Mouse (Mus musculus): Measurements from ENCODE around the gene Marveld3. TPM values are rescaled to one million over a fixed set of nuclear protein-coding genes. Genes with fewer than 3 reads are reported as not detected.

Gene Marveld3
- 3.9 and 4.0 TPM in 2 replicates for polyA plus RNA-seq (2015; fragmentation: Nextera tagmentation; extraction: Ambion mirVana)

DNA sequence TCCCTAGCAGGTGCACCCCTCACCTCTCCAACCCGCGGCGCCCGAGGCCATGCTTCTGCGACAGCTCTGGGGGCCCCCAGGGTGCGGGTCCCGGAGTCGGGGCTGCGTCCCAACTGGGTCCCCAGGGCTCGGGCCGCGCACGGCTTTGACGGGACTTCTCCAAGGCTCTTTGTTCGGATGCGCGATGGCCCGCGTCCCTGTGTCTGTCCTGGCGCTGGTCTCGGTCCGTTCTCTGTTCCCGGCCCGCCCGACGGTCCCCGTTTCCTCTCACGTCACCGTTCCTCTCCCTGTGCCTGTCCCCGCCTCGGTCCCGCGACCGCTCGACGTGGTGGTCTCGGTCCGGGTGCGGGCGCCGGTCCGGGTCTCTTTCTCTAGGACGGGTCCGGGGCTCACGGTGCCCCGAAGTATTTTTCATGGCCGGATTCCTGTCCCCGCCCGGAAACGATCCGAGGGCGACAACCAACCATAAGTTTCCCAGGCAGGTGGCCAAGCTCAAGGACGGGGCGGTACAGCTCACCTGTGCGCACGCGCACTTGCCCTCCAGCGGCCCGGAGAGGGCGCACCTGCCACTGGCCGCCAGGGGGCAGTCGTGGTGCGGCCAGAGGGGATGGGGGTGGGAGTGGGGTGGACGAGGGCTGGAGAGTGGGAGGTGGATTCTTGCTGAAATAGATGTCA lies at the start of gene Marveld3:
Gene Marveld3 (minus strand): TSS at position 511 of the 675 bp plus-strand sequence.
- Histone ChIP-seq H3K9me3 (ENCODE audit: low read length) (no peaks in the 10 kb centered on the region), H3K27me3 (ENCODE audit: insufficient read depth, low read length) (peaks cover 28% of the 10 kb centered on the region), H3K4me3 (ENCODE audit: low read length) (peak within 1 kb of the TSS; percentile 56), H3K36me3 (ENCODE audit: insufficient read depth, low read length) (no peaks in the 10 kb centered on the region), H3K27ac (ENCODE audit: low read length) (no peak within 1 kb of the TSS), H3K4me2 (replicated peaks; ENCODE audit: low read depth, low read length) (peak within 1 kb of the TSS; percentile 75), H3K4me1 (ENCODE audit: insufficient read depth, low read length) (peaks cover 17% of the 10 kb centered on the region), H3K9ac (replicated peaks; ENCODE audit: low read length) (peak within 1 kb of the TSS; percentile 58)
- peak; percentile 60 for ATAC-seq (ENCODE audit: low FRiP score, low TSS enrichment)
- WGBS: 2% methylated on average over 62 of the region's 64 CpGs

- Histone ChIP-seq H3K36me3 (ENCODE audit: insufficient read depth, low read length) (no peaks in the 10 kb centered on the region), H3K9ac (replicated peaks; ENCODE audit: low read length) (no peak overlapping the region), H3K9me3 (ENCODE audit: low read length) (no peaks in the 10 kb centered on the region), H3K4me2 (replicated peaks; ENCODE audit: low read depth, low read length) (no peak overlapping the region), H3K4me1 (ENCODE audit: insufficient read depth, low read length) (no peaks in the 10 kb centered on the region), H3K4me3 (ENCODE audit: low read length) (no peak overlapping the region), H3K27me3 (ENCODE audit: insufficient read depth, low read length) (no peaks in the 10 kb centered on the region), H3K27ac (ENCODE audit: low read length) (no peak overlapping the region)
- 35% methylated on average over 5 of the region's 5 CpGs for WGBS
- ATAC-seq (ENCODE audit: low FRiP score, low TSS enrichment): no peak
Measured at GRCm38 (mm10) chr8:110010868-110011267, 48.9 kb upstream of the Marveld3 start.

- no peak overlapping the region for H3K4me3 ChIP-seq (ENCODE audit: low read length)
- WGBS: 70% methylated on average over 8 of the region's 8 CpGs
Measured at GRCm38 (mm10) chr8:110008995-110009446, 47.0 kb upstream of the Marveld3 start.

GRCm38 (mm10) chr8:110008228-110008994 lies 46.4 kb upstream of the Marveld3 start:
- H3K4me3 ChIP-seq (ENCODE audit: low read length): no peak overlapping the region
- 87% methylated on average over 26 of the region's 26 CpGs for WGBS
- no peaks in the 10 kb centered on the region for H3K4me1 ChIP-seq (ENCODE audit: insufficient read depth, low read length)
- H3K4me2 ChIP-seq (replicated peaks; ENCODE audit: low read depth, low read length): no peak overlapping the region
- no peaks in the 10 kb centered on the region for H3K27me3 ChIP-seq (ENCODE audit: insufficient read depth, low read length)
- H3K36me3 ChIP-seq (ENCODE audit: insufficient read depth, low read length): no peaks in the 10 kb centered on the region
- H3K9me3 ChIP-seq (ENCODE audit: low read length): no peaks in the 10 kb centered on the region
- no peak for ATAC-seq (ENCODE audit: low FRiP score, low TSS enrichment)
- no peak overlapping the region for H3K9ac ChIP-seq (replicated peaks; ENCODE audit: low read length)
- H3K27ac ChIP-seq (ENCODE audit: low read length): no peak overlapping the region

More at GRCm38 (mm10) chr8:110008995-110009446, 47.0 kb upstream of the Marveld3 start:
- no peaks in the 10 kb centered on the region for H3K4me1 ChIP-seq (ENCODE audit: insufficient read depth, low read length)
- no peaks in the 10 kb centered on the region for H3K27me3 ChIP-seq (ENCODE audit: insufficient read depth, low read length)
- H3K36me3 ChIP-seq (ENCODE audit: insufficient read depth, low read length): no peaks in the 10 kb centered on the region
- no peak overlapping the region for H3K9ac ChIP-seq (replicated peaks; ENCODE audit: low read length)
- ATAC-seq (ENCODE audit: low FRiP score, low TSS enrichment): no peak
- no peak overlapping the region for H3K27ac ChIP-seq (ENCODE audit: low read length)
- H3K9me3 ChIP-seq (ENCODE audit: low read length): no peaks in the 10 kb centered on the region
- no peak overlapping the region for H3K4me2 ChIP-seq (replicated peaks; ENCODE audit: low read depth, low read length)

- Histone ChIP-seq H3K9ac (replicated peaks; ENCODE audit: low read length) (no peak overlapping the region), H3K27ac (ENCODE audit: low read length) (no peak overlapping the region), H3K36me3 (ENCODE audit: insufficient read depth, low read length) (no peaks in the 10 kb centered on the region), H3K4me3 (ENCODE audit: low read length) (no peak overlapping the region), H3K27me3 (ENCODE audit: insufficient read depth, low read length) (no peaks in the 10 kb centered on the region), H3K4me1 (ENCODE audit: insufficient read depth, low read length) (no peaks in the 10 kb centered on the region), H3K9me3 (ENCODE audit: low read length) (no peaks in the 10 kb centered on the region), H3K4me2 (replicated peaks; ENCODE audit: low read depth, low read length) (no peak overlapping the region)
- 60% methylated on average over 17 of the region's 17 CpGs for WGBS
- ATAC-seq (ENCODE audit: low FRiP score, low TSS enrichment): no peak
Measured at GRCm38 (mm10) chr8:110006312-110007023, 44.5 kb upstream of the Marveld3 start.

- H3K27ac ChIP-seq (ENCODE audit: low read length): no peak overlapping the region
- no peak overlapping the region for H3K4me3 ChIP-seq (ENCODE audit: low read length)
- H3K4me2 ChIP-seq (replicated peaks; ENCODE audit: low read depth, low read length): no peak overlapping the region
- H3K36me3 ChIP-seq (ENCODE audit: insufficient read depth, low read length): no peaks in the 10 kb centered on the region
- ATAC-seq (ENCODE audit: low FRiP score, low TSS enrichment): no peak
- H3K4me1 ChIP-seq (ENCODE audit: insufficient read depth, low read length): no peaks in the 10 kb centered on the region
- no peak overlapping the region for H3K9ac ChIP-seq (replicated peaks; ENCODE audit: low read length)
- H3K9me3 ChIP-seq (ENCODE audit: low read length): no peaks in the 10 kb centered on the region
- H3K27me3 ChIP-seq (ENCODE audit: insufficient read depth, low read length): no peaks in the 10 kb centered on the region
- WGBS: 74% methylated on average over 5 of the region's 5 CpGs
Measured at GRCm38 (mm10) chr8:110004300-110004699, 42.3 kb upstream of the Marveld3 start.

- H3K4me3 ChIP-seq (ENCODE audit: low read length): no peak overlapping the region
- H3K36me3 ChIP-seq (ENCODE audit: insufficient read depth, low read length): no peaks in the 10 kb centered on the region
- H3K4me1 ChIP-seq (ENCODE audit: insufficient read depth, low read length): no peaks in the 10 kb centered on the region
- no peaks in the 10 kb centered on the region for H3K27me3 ChIP-seq (ENCODE audit: insufficient read depth, low read length)
- no peak overlapping the region for H3K27ac ChIP-seq (ENCODE audit: low read length)
- H3K9me3 ChIP-seq (ENCODE audit: low read length): no peaks in the 10 kb centered on the region
- WGBS: 40% methylated on average over 9 of the region's 9 CpGs
- H3K4me2 ChIP-seq (replicated peaks; ENCODE audit: low read depth, low read length): no peak overlapping the region
- no peak for ATAC-seq (ENCODE audit: low FRiP score, low TSS enrichment)
- no peak overlapping the region for H3K9ac ChIP-seq (replicated peaks; ENCODE audit: low read length)
Measured at GRCm38 (mm10) chr8:110002953-110003352, 41.0 kb upstream of the Marveld3 start.

GRCm38 (mm10) chr8:109999974-110000373 lies 38.0 kb upstream of the Marveld3 start:
- Histone ChIP-seq H3K36me3 (ENCODE audit: insufficient read depth, low read length) (no peaks in the 10 kb centered on the region), H3K27me3 (ENCODE audit: insufficient read depth, low read length) (0 out of 2 replicates have a peak, but pooled peaks cover 3% of the 10 kb centered on the region), H3K9ac (replicated peaks; ENCODE audit: low read length) (no peak overlapping the region), H3K4me1 (ENCODE audit: insufficient read depth, low read length) (no peaks in the 10 kb centered on the region), H3K4me3 (ENCODE audit: low read length) (no peak overlapping the region), H3K9me3 (ENCODE audit: low read length) (no peaks in the 10 kb centered on the region), H3K4me2 (replicated peaks; ENCODE audit: low read depth, low read length) (no peak overlapping the region), H3K27ac (ENCODE audit: low read length) (no peak overlapping the region)
- ATAC-seq (ENCODE audit: low FRiP score, low TSS enrichment): no peak
- 79% methylated on average over 10 of the region's 10 CpGs for WGBS

GRCm38 (mm10) chr8:109998066-109998465 lies 36.1 kb upstream of the Marveld3 start:
- Histone ChIP-seq H3K36me3 (ENCODE audit: insufficient read depth, low read length) (no peaks in the 10 kb centered on the region), H3K9me3 (ENCODE audit: low read length) (no peaks in the 10 kb centered on the region), H3K4me1 (ENCODE audit: insufficient read depth, low read length) (no peaks in the 10 kb centered on the region), H3K27me3 (ENCODE audit: insufficient read depth, low read length) (0 out of 2 replicates have a peak, but pooled peaks cover 3% of the 10 kb centered on the region), H3K9ac (replicated peaks; ENCODE audit: low read length) (no peak overlapping the region), H3K4me2 (replicated peaks; ENCODE audit: low read depth, low read length) (no peak overlapping the region), H3K4me3 (ENCODE audit: low read length) (no peak overlapping the region), H3K27ac (ENCODE audit: low read length) (no peak overlapping the region)
- 67% methylated on average over 7 of the region's 7 CpGs for WGBS
- ATAC-seq (ENCODE audit: low FRiP score, low TSS enrichment): no peak
